Mouse (Mus musculus) adipocyte (in vitro differentiated cells): ENCODE data around the gene Fzr1.

Experiments
- DNase-seq: peaks from one replicate; pipeline ENCODE4 v3.0.0-alpha.2; 2016; ENCODE audit warnings: low spot score

The Fzr1 gene

GRCm38 (mm10) chr10:81328386-81328785 is 49.9 kb downstream of the Fzr1 start, which contains the start of gene Tbxa2r:
Gene Tbxa2r, plus strand, starts transcription at chr10:81328731.
- no peak for DNase-seq

GRCm38 (mm10) chr10:81327959-81328358 is 50.4 kb downstream of the Fzr1 start:
- no peak for DNase-seq

GRCm38 (mm10) chr10:81326858-81327257 is 51.5 kb downstream of the Fzr1 start:
- no peak for DNase-seq

GRCm38 (mm10) chr10:81325781-81326180 is 52.5 kb downstream of the Fzr1 start:
- no peak for DNase-seq

GRCm38 (mm10) chr10:81325176-81325575 is 53.1 kb downstream of the Fzr1 start:
- DNase-seq, result no peak

GRCm38 (mm10) chr10:81323791-81324530 is 54.4 kb downstream of the Fzr1 start:
- DNase-seq, result no peak

GRCm38 (mm10) chr10:81323141-81323775 is 55.1 kb downstream of the Fzr1 start:
- DNase-seq, result no peak

- DNase-seq, result no peak
Observed at GRCm38 (mm10) chr10:81322444-81322843, 55.9 kb downstream of the Fzr1 start.

- DNase-seq, result peak; percentile 51
Observed at GRCm38 (mm10) chr10:81321436-81321835, 56.9 kb downstream of the Fzr1 start.

- DNase-seq, result peak; percentile 100
Observed at GRCm38 (mm10) chr10:81320550-81321347, 57.6 kb downstream of the Fzr1 start, which contains the start of gene Cactin. Gene Cactin, plus strand, starts transcription at chr10:81321103.

- peak; percentile 43 for DNase-seq
Observed at GRCm38 (mm10) chr10:81319741-81320549, 58.4 kb downstream of the Fzr1 start.

GRCm38 (mm10) chr10:81319330-81319699 is 59.0 kb downstream of the Fzr1 start:
- peak; percentile 32 for DNase-seq

GRCm38 (mm10) chr10:81318589-81319329 is 59.6 kb downstream of the Fzr1 start:
- DNase-seq, result peak; percentile 93

- DNase-seq, result no peak
Observed at GRCm38 (mm10) chr10:81317273-81317672, 61.0 kb downstream of the Fzr1 start.

- DNase-seq, result no peak
Observed at GRCm38 (mm10) chr10:81316338-81317060, 61.8 kb downstream of the Fzr1 start.
